ENCODE assay signal across 8 mouse cellular contexts in genomic region chr14:31018860-31019291, GRCm38 (mm10). TPM values are rescaled to one million over a fixed set of nuclear protein-coding genes. Genes with fewer than 3 reads are reported as not detected.
A peak's percentile ranks its signal among the peaks of the same experiment; 100 is the strongest.
DNase-seq lines count a peak whose midpoint lies in the region; ATAC-seq lines count a peak whose summit lies in the region.

Gene Pbrm1, plus strand, starts transcription at chr14:31019138.
Gene Gnl3, minus strand, starts transcription at chr14:31019152.

- H3K36me3 ChIP-seq in hindbrain, embryonic 16.5 days (ENCODE audit: control insufficient read depth, insufficient read depth, low read length), result peaks cover 23% of the 10 kb centered on the region
- peaks cover 24% of the 10 kb centered on the region for H3K36me3 ChIP-seq in macrophage (ENCODE audit: inconsistent target)

- peak within 1 kb of the TSS; percentile 87 for H3K4me2 ChIP-seq in hindbrain, embryonic 16.5 days (ENCODE audit: low read length)

- H3K27ac ChIP-seq in hindbrain, embryonic 16.5 days (ENCODE audit: low read depth, low read length), result peak within 1 kb of the TSS; percentile 99
- H3K27ac ChIP-seq in macrophage, result peak within 1 kb of the TSS; percentile 81

- peak; percentile 97 for DNase-seq in T-cell, adult 2 months (ENCODE audit: low spot score)
- DNase-seq in cerebellum, postnatal 36 days, result peak; percentile 97 to 98
- DNase-seq in gastrocnemius, adult 18-20 months (ENCODE audit: low spot score), result peak; percentile 96
- peak; percentile 96 to 98 for DNase-seq in left cerebral cortex, adult 18-20 months (ENCODE audit: low spot score in 2 of 2)
- DNase-seq in right cerebral cortex, adult 18-20 months, result peak; percentile 98
- DNase-seq in urinary bladder, postnatal 10 days (ENCODE audit: low spot score), result peak; percentile 93

- under 1% methylated on average over 45 of the region's 53 CpGs for WGBS in hindbrain, embryonic 16.5 days
- under 1% methylated on average over 20 of the region's 53 CpGs for WGBS in macrophage (ENCODE audit: missing documents)

- peak within 1 kb of the TSS; percentile 54 for H3K4me3 ChIP-seq in hindbrain, embryonic 16.5 days (ENCODE audit: low read length)
- peak within 1 kb of the TSS; percentile 89 for H3K4me3 ChIP-seq in macrophage (ENCODE audit: inconsistent target)

- peaks cover 76% of the 10 kb centered on the region for H3K79me2 ChIP-seq in macrophage (ENCODE audit: inconsistent target)

- peak; percentile 97 for ATAC-seq in hindbrain, embryonic 16.5 days

- peaks cover 18% of the 10 kb centered on the region for H3K4me1 ChIP-seq in hindbrain, embryonic 16.5 days (ENCODE audit: control insufficient read depth, insufficient read depth, low read depth, low read length)

- H3K9me3 ChIP-seq in hindbrain, embryonic 16.5 days (ENCODE audit: control insufficient read depth, low read length), result no peaks in the 10 kb centered on the region

- H3K9ac ChIP-seq in hindbrain, embryonic 16.5 days (ENCODE audit: low read depth, low read length), result peak within 1 kb of the TSS; percentile 97

- H3K27me3 ChIP-seq in hindbrain, embryonic 16.5 days (replicated peaks; ENCODE audit: control insufficient read depth, insufficient read depth, low read length), result no peaks in the 10 kb centered on the region

RNA-seq across cellular contexts. Expression of gene Pbrm1, which starts in this region (rescaled TPM):
- total RNA-seq in gastrocnemius, adult 18-20 months (2021), result 10 to 100 TPM; 40.1 to 41.1 TPM
- polyA plus RNA-seq in hindbrain, embryonic 16.5 days (2015; fragmentation: Nextera tagmentation; extraction: Ambion mirVana), result 98.7 and 108 TPM in 2 replicates
- 10 to 100 TPM; 52.3 to 54.5 TPM for total RNA-seq in left cerebral cortex, adult 18-20 months (2021)
- total RNA-seq in macrophage (2018; cell fraction: chromatin; rRNA removed), result 100 to 1,000 TPM in 23 of 26 experiments, 10 to 100 TPM in 3; 73.5 to 177 (median 129) TPM
- 10 to 100 TPM; 24.4 to 54.3 (median 35.3) TPM for total RNA-seq in macrophage (2018; cell fraction: cytosol; rRNA removed)
- 100 to 1,000 TPM in 4 of 26 experiments, 10 to 100 TPM in 22; 47.5 to 124 (median 69.4) TPM for total RNA-seq in macrophage (2018; cell fraction: nucleus; rRNA removed)
- polyA plus RNA-seq in macrophage (2018), result 19.0 to 25.4 TPM (median 21.5 TPM) in 3 replicates

RNA-seq across cellular contexts. Expression of gene Gnl3, which starts in this region (rescaled TPM):
- total RNA-seq in gastrocnemius, adult 18-20 months (2021), result 10 to 100 TPM; 31.8 to 31.9 TPM
- polyA plus RNA-seq in hindbrain, embryonic 16.5 days (2015; fragmentation: Nextera tagmentation; extraction: Ambion mirVana), result 40.1 and 49.0 TPM in 2 replicates
- 10 to 100 TPM; 42.1 to 53.0 TPM for total RNA-seq in left cerebral cortex, adult 18-20 months (2021)
- 100 to 1,000 TPM in 21 of 26 experiments, 10 to 100 TPM in 5; 36.0 to 200 (median 116) TPM for total RNA-seq in macrophage (2018; cell fraction: chromatin; rRNA removed)
- 10 to 100 TPM; 13.4 to 31.4 (median 21.3) TPM for total RNA-seq in macrophage (2018; cell fraction: cytosol; rRNA removed)
- total RNA-seq in macrophage (2018; cell fraction: nucleus; rRNA removed), result 100 to 1,000 TPM in 4 of 26 experiments, 10 to 100 TPM in 22; 39.2 to 215 (median 62.6) TPM
- polyA plus RNA-seq in macrophage (2018), result 29.0 to 64.4 TPM (median 63.1 TPM) in 3 replicates

Comparison
In these comparisons a context has a peak if more than half of its experiments do, and no peak if none do; other contexts are left out.
1. Peak in every context shown above with its lines: DNase-seq, ATAC-seq, H3K4me3 ChIP-seq and H3K27ac ChIP-seq.